Mouse (Mus musculus) embryonic facial prominence, embryonic 12.5 days (tissue): ENCODE measurements around the gene Ndufa1. TPM values are rescaled to one million over a fixed set of nuclear protein-coding genes. Genes with fewer than 3 reads are reported as not detected.
"Not testable (repeated sequence)": the region's sequence is repeated elsewhere in the genome, so short reads cannot be mapped to it uniquely, and the experiment has no call there.

Experiments
- ATAC-seq: fragments of 200-750 bp; cut with Nextera tagmentation; 2 replicates; pipeline ENCODE4 v1.8.0; 2017; ENCODE audit not compliant: insufficient number of reproducible peaks, insufficient read depth, low FRiP score, low TSS enrichment
- H3K27ac ChIP-seq: fragments of 300-500 bp; sonication (generic); 2 replicates; pipeline ENCODE4 v1.5.1; 2016; ENCODE audit warnings: mild to moderate bottlenecking
- H3K27me3 ChIP-seq: fragments of 300-500 bp; sonication (generic); 2 replicates; pipeline ENCODE4 v1.6.1; 2016; ENCODE audit warnings: mild to moderate bottlenecking, moderate library complexity
- H3K36me3 ChIP-seq: fragments of 300-500 bp; sonication (generic); 2 replicates; pipeline ENCODE4 v1.6.1; 2016; ENCODE audit warnings: mild to moderate bottlenecking
- H3K4me1 ChIP-seq: fragments of 300-500 bp; sonication (generic); 2 replicates; pipeline ENCODE4 v1.6.1; 2016
- H3K4me2 ChIP-seq: fragments of 300-500 bp; sonication (generic); replicated peaks from 2 replicates; pipeline ENCODE4 v1.6.1; 2016; ENCODE audit warnings: mild to moderate bottlenecking, moderate library complexity
- H3K4me3 ChIP-seq: fragments of 300-500 bp; sonication (generic); 2 replicates; pipeline ENCODE4 v1.5.1; 2016; ENCODE audit warnings: mild to moderate bottlenecking
- H3K9ac ChIP-seq: fragments of 300-500 bp; sonication (generic); 2 replicates; pipeline ENCODE4 v1.6.1; 2016; ENCODE audit warnings: mild to moderate bottlenecking, moderate library complexity
- H3K9me3 ChIP-seq: fragments of 300-500 bp; sonication (generic); 2 replicates; pipeline ENCODE4 v1.6.1; 2016; ENCODE audit warnings: mild to moderate bottlenecking, moderate library complexity
- WGBS: fragments of 180-500 bp; shearing (Covaris S2); methylation state at CpG from one replicate; pipeline ENCODE4 v1.1.7; 2016; 5-methylcytosine and 5-hydroxymethylcytosine counted together
- polyA plus RNA-seq: library from polyadenylated mRNA; unstranded; fragments of >200 nt; fragmentation: Nextera tagmentation; extraction: Ambion mirVana; gene quantifications from 2 replicates; pipeline ENCODE4 v1.2.1, GENCODE M21; 2016

Gene Ndufa1
- polyA plus RNA-seq, result 390 and 436 TPM in 2 replicates

- Histone ChIP-seq H3K4me1 (no peaks in the 10 kb centered on the region), H3K36me3 (no peaks in the 10 kb centered on the region), H3K4me2 (peak within 1 kb of the TSS; percentile 55), H3K4me3 (peak within 1 kb of the TSS; percentile 53), H3K27me3 (no peaks in the 10 kb centered on the region), H3K27ac (0 out of 2 replicates have a peak within 1 kb of the TSS, but pooled peaks have one; percentile 17), H3K9ac (peak within 1 kb of the TSS; percentile 53), H3K9me3 (no peaks in the 10 kb centered on the region)
- peak; percentile 90 for ATAC-seq
- 20% methylated on average over 55 of the region's 63 CpGs for WGBS
These were observed at the start of gene Ndufa1, which contains the start of gene Rnf113a1 for GRCm38 (mm10) chrX:37191105-37191743. Ndufa1 (minus strand) TSS chrX:37191163. Rnf113a1 (plus strand) TSS chrX:37191245.

- not testable (repeated sequence) for H3K36me3 ChIP-seq, H3K27me3 ChIP-seq, H3K9ac ChIP-seq, H3K27ac ChIP-seq, H3K9me3 ChIP-seq, H3K4me1 ChIP-seq, H3K4me3 ChIP-seq, H3K4me2 ChIP-seq, ATAC-seq
- 67% methylated on average over 1 of the region's 1 CpGs for WGBS
These were observed 31.2 kb upstream of the Ndufa1 start, which contains the start of gene Rhox1 for GRCm38 (mm10) chrX:37222158-37222557. Rhox1 (minus strand) TSS chrX:37222258.

GRCm38 (mm10) chrX:37210941-37211340 lies 20.0 kb upstream of the Ndufa1 start, which contains the start of gene Gm9:
Gm9 (minus strand) TSS chrX:37211041.
- H3K9ac ChIP-seq, result no peak within 1 kb of the TSS
- WGBS, result 88% methylated on average over 10 of the region's 10 CpGs
- H3K4me2 ChIP-seq, result no peak within 1 kb of the TSS
- H3K27me3 ChIP-seq, result no peaks in the 10 kb centered on the region
- H3K27ac ChIP-seq, result no peak within 1 kb of the TSS
- no peak for ATAC-seq
- H3K4me1 ChIP-seq, result no peaks in the 10 kb centered on the region
- H3K9me3 ChIP-seq, result no peaks in the 10 kb centered on the region
- no peaks in the 10 kb centered on the region for H3K36me3 ChIP-seq
- H3K4me3 ChIP-seq, result no peak within 1 kb of the TSS

DNA sequence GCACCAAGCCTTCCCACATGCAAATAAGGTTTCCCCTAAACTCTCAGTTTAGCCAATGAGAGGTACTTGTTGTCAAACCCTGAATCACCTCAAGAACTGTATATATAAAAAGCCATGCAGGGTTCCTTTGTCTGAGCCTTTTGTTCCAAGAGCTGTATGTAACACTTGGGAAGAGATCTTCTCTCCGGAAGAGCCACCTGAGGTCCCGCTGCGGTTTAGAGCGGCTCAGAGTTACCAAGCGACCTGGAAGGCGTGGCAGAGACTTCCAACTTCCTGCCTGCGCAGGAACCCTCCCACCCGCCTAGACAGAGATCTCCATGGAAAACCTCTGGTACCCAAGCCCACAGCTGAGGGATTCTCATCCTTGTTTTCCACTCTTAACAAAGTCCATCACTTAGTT lies 7.7 kb upstream of the Ndufa1 start:
- Histone ChIP-seq H3K4me3 (no peak overlapping the region), H3K4me1 (no peaks in the 10 kb centered on the region), H3K36me3 (no peaks in the 10 kb centered on the region), H3K9ac (no peak overlapping the region), H3K9me3 (no peaks in the 10 kb centered on the region), H3K27ac (no peak overlapping the region), H3K27me3 (no peaks in the 10 kb centered on the region), H3K4me2 (no peak overlapping the region)
- 53% methylated on average over 8 of the region's 8 CpGs for WGBS
- no peak for ATAC-seq

DNA sequence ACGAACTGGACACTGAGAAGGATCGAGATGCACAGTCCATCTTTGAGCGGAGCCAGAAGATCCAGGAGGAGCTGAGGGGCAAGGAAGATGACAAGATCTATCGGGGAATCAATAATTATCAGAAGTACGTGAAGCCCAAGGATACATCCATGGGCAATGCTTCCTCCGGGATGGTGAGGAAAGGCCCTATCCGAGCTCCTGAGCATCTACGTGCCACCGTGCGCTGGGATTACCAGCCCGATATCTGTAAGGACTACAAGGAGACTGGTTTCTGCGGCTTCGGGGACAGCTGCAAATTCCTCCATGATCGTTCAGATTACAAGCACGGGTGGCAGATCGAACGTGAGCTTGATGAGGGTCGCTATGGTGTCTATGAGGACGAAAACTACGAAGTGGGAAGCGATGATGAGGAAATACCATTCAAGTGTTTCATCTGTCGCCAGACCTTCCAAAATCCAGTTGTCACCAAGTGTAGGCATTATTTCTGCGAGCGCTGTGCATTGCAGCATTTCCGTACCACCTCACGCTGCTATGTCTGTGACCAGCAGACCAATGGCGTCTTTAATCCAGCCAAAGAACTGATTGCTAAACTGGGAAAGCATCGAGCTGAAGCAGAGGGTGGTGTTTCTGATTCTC lies 899 bp upstream of the Ndufa1 start:
- Histone ChIP-seq H3K36me3 (no peaks in the 10 kb centered on the region), H3K27me3 (no peaks in the 10 kb centered on the region), H3K9me3 (no peaks in the 10 kb centered on the region), H3K4me1 (no peaks in the 10 kb centered on the region), H3K9ac (peak overlapping the region; percentile 53), H3K4me3 (peak overlapping the region; percentile 53), H3K27ac (no peak overlapping the region), H3K4me2 (peak overlapping the region; percentile 55)
- WGBS, result 26% methylated on average over 28 of the region's 28 CpGs
- ATAC-seq, result no peak

DNA sequence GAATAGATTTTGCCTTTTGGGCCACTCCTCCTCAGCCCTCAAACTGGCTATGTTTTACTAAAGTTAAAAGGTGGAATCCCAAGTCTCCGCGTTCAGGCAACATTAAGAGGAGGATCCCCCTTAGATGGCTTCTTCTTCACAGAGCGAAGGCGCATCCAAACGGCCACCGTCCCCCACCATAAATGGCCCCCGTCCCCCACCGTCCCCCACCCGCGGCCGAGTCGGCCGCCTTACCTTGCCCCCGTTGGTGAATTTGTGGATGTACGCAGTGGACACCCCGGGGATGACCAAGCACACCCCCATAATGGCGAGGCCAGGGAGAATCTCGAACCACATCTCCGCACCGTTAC lies 233 bp downstream of the Ndufa1 start:
- H3K27ac ChIP-seq, result no peak overlapping the region
- H3K27me3 ChIP-seq, result no peaks in the 10 kb centered on the region
- peak overlapping the region; percentile 53 for H3K4me3 ChIP-seq
- H3K9me3 ChIP-seq, result no peaks in the 10 kb centered on the region
- peak overlapping the region; percentile 49 for H3K4me2 ChIP-seq
- H3K9ac ChIP-seq, result peak overlapping the region; percentile 30
- no peaks in the 10 kb centered on the region for H3K36me3 ChIP-seq
- WGBS, result 27% methylated on average over 19 of the region's 20 CpGs
- no peaks in the 10 kb centered on the region for H3K4me1 ChIP-seq
- peak; percentile 35; the same call in 1 of the 2 replicates for ATAC-seq

DNA sequence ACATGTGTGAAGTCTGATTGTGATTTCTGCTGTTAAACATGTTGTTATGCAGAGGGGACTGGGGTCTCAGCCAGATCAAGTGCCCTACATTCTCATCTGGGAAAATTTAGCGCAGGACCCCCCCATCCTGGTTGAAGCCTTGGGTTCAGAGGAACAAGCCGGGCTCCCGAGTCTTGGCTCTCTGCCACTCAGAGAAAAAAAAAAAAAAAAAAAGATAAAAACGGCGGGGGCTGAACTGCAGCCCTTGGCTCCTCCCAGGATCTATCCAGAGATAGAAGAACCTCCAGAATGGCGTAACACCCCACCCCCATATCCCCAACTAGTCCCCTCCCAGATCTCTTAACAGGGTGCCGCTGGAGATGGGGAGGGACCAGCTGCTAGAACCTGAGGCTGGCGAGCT lies 6.6 kb downstream of the Ndufa1 start:
- not testable (repeated sequence) for H3K4me2 ChIP-seq, H3K27me3 ChIP-seq, H3K36me3 ChIP-seq, ATAC-seq, H3K27ac ChIP-seq, H3K9me3 ChIP-seq, H3K4me3 ChIP-seq, H3K4me1 ChIP-seq, H3K9ac ChIP-seq
- WGBS, result 58% methylated on average over 8 of the region's 8 CpGs

GRCm38 (mm10) chrX:37168742-37169141 lies 22.2 kb downstream of the Ndufa1 start, which contains the start of gene Akap14:
Akap14 (minus strand) TSS chrX:37168842.
- Histone ChIP-seq H3K27ac (no peak within 1 kb of the TSS), H3K27me3 (no peaks in the 10 kb centered on the region), H3K4me1 (no peaks in the 10 kb centered on the region), H3K4me3 (no peak within 1 kb of the TSS), H3K36me3 (no peaks in the 10 kb centered on the region), H3K9ac (no peak within 1 kb of the TSS), H3K4me2 (no peak within 1 kb of the TSS), H3K9me3 (no peaks in the 10 kb centered on the region)
- no peak for ATAC-seq
- 48% methylated on average over 5 of the region's 5 CpGs for WGBS

DNA sequence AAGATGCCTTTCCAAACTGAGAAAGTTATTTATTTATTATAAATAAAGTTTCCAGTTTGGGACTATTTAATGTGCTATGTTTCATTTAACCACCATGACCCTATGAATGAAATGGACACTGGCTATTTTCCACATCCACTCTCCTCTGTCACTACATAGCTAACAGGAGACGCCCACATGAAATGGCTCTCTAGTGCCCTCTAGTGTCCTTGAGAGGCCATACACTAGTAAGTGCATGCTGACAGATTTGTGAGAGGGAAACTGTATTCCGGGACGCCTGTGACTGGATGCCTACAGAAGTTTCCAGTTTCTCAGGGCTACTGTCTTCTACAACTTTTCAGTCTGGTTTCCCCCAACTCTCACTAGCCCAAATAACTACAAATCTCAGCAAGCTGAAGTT lies 23.9 kb downstream of the Ndufa1 start:
- Histone ChIP-seq H3K27ac (no peak overlapping the region), H3K4me2 (no peak overlapping the region), H3K27me3 (no peaks in the 10 kb centered on the region), H3K4me3 (no peak overlapping the region), H3K9me3 (no peaks in the 10 kb centered on the region), H3K9ac (no peak overlapping the region), H3K4me1 (no peaks in the 10 kb centered on the region), H3K36me3 (no peaks in the 10 kb centered on the region)
- 21% methylated on average over 3 of the region's 3 CpGs for WGBS
- no peak for ATAC-seq

DNA sequence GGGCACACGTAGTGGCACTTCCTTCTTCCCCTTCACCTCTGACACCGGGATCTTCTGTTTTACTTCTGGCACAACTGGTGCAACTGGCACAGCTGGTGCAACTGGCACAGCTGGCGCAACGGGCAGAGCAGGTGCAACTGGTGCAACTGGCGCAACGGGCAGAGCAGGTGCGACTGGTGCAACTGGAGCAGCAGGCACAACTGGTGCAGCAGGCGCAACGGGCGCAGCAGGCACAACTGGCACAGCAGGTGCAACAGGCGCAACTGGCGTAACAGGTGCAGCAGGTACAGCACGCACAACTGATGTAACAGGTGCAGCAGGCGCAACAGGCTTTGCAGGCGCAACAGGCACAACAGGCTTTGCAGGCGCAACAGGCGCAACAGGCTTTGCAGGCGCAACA lies 27.8 kb downstream of the Ndufa1 start:
- Histone ChIP-seq H3K36me3 (no peaks in the 10 kb centered on the region), H3K4me3 (no peak overlapping the region), H3K27me3 (no peaks in the 10 kb centered on the region), H3K27ac (no peak overlapping the region), H3K4me1 (no peaks in the 10 kb centered on the region), H3K9me3 (no peaks in the 10 kb centered on the region), H3K4me2 (no peak overlapping the region), H3K9ac (no peak overlapping the region)
- ATAC-seq, result no peak
- 65% methylated on average over 18 of the region's 18 CpGs for WGBS

DNA sequence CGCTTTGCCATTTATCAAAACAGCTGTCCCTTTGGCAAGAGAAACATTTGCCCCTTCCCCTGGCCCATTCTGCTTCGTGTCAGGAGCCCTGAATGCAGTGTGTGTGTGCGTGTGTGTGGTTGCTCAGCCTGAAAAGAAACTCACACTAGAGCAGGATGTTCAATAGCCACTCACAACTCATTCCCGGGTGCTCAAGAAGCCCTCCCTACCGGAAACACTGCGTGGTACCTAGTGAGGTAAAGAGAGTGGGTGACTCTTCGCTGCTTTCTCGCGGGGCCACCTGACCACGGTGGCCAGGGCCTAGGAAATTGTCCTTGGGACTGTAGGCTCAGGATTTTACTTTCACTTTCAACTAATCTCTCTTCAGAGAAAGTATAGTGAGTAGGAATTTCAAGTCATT lies 29.8 kb downstream of the Ndufa1 start:
- Histone ChIP-seq H3K4me2 (no peak overlapping the region), H3K9ac (no peak overlapping the region), H3K27ac (no peak overlapping the region), H3K36me3 (no peaks in the 10 kb centered on the region), H3K27me3 (no peaks in the 10 kb centered on the region), H3K9me3 (no peaks in the 10 kb centered on the region), H3K4me3 (no peak overlapping the region), H3K4me1 (no peaks in the 10 kb centered on the region)
- WGBS, result 80% methylated on average over 10 of the region's 10 CpGs
- no peak for ATAC-seq

GRCm38 (mm10) chrX:37157839-37158238 lies 33.1 kb downstream of the Ndufa1 start:
- Histone ChIP-seq H3K27ac (no peak overlapping the region), H3K27me3 (no peaks in the 10 kb centered on the region), H3K36me3 (0 out of 2 replicates have a peak, but pooled peaks cover 3% of the 10 kb centered on the region), H3K9me3 (no peaks in the 10 kb centered on the region), H3K4me2 (no peak overlapping the region), H3K4me1 (no peaks in the 10 kb centered on the region), H3K9ac (no peak overlapping the region), H3K4me3 (no peak overlapping the region)
- no peak for ATAC-seq
- WGBS, result 56% methylated on average over 4 of the region's 4 CpGs
